Mouse (Mus musculus) right cerebral cortex, postnatal 25 days (tissue): ENCODE measurements at regions not wholly inside any gene's neighbourhood (a gene's known extent, or its start where the extent isn't known, plus 50 kb on each side); places are given as distances from the start of the nearest gene placed in this dataset.
A peak's percentile ranks its signal among the peaks of the same experiment; 100 is the strongest.

ENCODE experiments used
- DNase-seq: peaks from one replicate; pipeline ENCODE4 v3.0.0; 2022

DNA sequence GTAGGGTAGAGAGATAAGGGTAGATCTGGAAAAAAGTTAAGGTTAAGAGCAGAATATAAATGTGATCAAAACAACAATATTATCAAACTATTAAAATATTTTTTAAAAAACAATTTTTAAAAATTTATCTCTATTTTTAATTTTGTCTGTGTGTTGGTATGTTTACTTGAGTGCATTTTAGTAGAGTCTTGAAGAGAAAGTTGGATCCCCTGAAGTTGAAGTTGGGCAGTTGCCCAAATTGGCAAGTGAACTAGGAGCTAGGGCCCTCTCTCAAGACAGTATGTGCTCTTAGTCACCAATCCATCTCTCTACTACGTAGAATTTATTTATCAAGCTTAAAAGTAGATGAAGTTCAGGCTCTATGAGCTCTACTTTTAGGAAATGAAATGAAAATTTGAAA, 59.9 kb downstream of the Adamts1 start:
- DNase-seq = no peak

DNA sequence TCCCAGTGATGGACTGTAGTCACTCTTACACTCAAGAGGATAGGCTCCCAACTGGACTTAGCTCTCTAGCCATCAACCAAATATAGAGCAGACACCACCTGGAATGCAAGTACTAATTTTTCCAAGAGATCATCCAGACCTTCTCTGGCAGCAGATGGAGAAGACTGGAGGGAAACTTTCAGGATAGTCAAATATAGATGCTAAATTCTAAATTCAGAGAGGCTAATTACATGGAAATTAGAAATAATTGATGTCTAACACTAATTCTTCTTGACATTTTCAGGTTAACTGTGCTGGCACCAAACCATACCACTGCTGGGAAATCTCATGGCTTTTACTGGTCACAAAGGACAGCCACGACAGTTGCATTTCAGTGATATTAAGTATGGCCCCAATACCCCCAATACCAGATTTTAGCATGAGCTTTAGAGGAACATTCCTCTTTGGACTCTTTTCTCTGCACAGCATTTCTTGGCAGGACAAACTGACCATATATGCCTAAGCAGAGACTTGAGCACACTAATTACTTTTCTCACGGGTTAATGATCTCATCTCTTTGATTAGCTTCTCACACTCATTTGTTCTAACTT, 64.2 kb downstream of the Adamts1 start:
- DNase-seq = no peak

DNA sequence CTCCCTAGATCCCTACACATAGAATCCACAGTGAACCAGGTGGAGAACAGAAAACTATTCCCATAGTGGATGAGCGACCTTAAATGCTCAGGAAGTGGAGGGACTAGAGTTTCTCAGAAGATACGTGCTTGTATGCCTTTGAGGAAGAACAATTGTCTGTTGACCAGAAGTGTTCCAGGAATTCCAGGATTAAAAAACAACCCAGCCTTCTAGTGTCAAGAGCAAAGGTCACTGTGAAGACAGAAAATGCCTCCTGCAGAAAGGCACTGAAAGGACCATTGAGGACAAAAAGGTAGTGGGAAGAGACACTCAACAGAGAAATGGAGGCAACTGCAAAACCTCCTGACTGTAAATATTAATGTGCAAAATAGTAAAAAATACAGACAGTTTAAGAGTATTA, 74.9 kb downstream of the Adamts1 start:
- no peak for DNase-seq

DNA sequence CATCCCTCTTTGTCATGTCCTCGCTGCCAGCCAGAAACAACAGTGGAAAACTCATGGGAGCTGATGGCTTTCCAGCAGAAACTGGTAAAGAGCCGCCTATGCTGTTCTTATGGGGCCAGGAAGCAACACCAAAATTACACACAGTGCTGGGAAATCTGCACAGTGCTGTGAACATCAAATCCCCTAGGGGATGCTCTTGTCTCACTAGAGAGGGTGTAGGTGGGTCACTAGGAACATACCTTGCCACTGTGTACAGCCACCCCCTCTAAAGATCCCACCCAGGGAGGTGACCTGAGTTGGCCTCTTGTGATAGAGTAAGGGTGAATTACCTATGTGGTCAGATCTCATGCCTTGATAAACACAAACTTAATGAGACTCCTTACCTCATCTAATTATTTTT, 80.9 kb downstream of the Adamts1 start:
- no peak for DNase-seq

DNA sequence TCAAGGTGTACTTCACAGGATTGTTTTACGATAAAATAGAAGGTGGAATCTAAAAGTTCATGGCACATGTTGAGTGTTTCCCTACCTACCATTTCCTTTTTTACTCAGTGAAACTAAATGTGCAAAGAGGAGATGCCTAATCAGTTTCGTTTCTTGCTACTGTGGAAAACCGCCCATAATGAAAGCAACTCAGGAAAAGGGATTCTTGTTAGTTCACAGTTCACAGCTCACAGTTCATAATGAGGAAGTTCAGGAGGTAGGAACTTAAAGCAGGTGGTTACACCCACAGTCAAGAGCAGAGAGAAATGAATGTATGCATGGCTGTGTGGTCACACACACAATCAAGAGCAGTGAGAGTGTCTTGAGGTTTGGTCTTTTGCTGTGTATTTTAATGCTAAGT, 90.6 kb downstream of the Adamts1 start:
- DNase-seq = no peak

DNA sequence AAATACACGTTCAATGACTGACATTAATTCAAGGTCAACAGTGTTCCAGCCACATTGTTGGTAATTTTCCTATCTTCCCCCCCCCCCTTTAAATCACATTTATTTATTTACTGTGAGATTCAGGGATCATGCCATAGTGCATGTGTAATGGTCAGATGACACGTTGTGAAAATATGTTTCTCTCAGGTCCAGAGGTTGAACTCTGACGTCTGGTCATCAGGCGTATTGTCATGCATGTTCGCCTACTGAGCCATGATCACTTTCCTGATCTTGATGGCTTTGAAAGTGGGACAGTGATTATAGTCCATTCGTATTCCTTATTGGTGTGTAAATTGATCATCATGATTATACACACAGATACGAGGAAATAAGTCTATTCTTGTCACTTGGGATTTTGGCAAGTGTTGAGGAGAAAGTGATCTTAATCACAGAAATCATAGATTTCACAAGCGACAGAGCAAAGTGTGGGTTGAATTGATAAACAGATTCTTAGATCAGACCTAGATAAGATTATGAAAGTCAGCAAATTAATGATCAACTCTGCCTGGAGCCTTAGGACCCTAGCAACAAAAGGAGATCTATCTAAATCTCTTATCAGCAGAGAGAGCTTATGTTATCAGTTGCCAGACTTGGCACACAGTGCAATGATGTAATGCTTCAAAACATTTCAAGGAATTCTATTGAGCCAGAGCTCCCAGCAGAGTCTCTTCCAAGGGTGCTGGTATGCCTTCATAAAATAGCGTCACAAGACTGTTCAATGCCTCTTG, 98.5 kb downstream of the Adamts1 start:
- DNase-seq = no peak

DNA sequence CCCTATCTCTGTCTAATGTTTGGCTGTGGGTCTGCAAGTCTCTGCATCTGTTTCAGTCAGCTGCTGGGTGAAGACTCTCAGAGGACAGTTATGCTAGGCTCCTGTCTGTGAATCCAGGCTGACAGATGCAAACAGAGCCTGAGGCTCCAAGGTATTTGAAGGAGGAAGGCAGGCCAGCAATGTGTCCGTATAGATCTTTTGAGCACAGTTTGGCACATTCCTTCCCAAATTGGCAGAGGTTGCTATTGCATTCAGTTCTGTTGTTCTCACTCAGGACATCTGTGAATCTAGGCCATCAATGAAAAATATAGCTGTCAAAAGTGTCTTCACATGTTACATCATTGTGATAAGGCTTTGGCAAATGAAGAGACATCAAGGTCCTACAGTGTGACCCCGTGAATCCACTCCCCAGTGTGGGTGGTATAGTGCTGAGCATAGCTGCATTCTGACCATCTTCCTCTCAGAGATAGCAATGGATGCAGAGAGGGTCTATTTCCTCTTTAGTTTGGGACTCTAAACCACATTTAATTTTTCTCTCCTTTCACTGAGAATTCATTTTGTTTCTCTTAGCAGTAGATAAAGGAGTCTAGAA, 99.9 kb downstream of the Adamts1 start:
- DNase-seq = no peak

DNA sequence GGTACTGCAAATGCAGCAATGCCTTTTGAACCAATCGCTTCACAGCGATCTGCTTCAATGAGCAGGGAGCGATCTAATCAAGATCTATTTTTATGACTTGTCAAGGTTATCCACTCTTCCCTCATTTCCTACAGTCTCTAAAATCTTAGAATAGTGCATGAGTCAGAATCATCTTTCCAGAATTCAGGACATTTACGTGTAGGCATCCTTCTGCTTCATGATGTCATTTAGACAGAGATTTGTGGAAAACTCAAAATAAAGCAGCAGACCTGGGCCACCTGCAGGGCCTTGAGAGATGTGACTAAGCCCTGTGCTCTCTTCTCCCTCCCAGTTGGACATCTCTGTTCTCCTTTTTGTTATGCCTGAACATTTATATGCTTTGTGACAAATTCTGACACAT, 103.6 kb downstream of the Adamts1 start:
- peak; percentile 6 for DNase-seq

DNA sequence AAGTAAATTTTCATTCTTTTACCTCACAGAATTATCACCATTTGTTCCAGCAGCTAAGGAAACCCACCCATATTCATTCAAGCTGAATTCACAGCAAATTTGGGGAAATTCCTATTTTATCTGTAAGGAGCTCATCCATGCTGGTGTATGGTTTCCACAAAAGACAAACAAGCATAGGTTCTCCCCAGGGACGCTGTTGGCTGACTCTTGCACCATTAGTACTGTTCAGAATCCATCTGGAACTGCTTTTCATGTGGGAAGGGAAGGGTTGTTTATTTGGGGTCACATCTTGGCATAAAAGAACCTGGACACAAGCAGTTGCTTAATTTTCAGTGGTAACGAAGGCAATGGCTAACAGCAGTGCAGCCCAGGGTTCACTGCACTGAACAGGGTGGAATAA, 120.2 kb downstream of the Adamts1 start:
- no peak for DNase-seq

DNA sequence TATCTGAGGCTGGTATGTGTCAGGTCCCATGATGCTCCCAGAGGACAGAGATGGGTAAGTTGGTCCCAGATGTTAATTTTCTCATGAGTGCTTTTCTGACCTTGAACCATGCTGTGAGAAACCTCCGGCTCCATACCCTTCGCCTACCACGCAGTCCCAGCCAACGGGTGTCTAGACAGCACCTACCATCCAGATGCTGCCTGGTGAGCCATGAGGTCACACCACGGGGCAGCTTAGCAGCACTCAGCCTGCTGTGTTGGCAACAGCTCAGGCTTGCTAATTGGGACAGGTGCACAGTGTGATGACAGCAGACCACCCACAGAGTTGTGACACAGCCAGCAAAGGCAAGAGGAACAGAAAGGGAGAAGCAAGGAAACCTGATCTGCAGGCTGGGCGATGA, 122.6 kb downstream of the Adamts1 start:
- no peak for DNase-seq

DNA sequence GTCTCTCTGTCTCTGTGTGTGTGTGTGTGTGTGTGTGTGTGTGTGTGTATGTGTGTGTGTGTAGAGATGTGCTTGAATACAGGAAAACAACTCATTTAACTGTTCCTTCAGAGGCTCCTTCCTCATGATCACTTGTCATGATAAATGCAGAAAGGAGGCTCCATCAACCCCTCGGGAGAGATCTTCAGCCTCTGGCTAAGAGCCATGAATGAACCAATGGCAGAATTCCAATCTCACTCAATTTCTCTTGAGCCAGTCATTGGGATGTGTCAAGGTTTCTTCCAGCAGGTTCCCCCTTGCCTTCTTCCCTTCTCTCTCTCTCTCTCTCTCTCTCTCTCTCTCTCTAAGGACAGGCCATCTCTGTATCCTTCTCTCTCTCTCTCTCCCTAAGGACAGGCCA, 124.1 kb downstream of the Adamts1 start:
- no peak for DNase-seq

DNA sequence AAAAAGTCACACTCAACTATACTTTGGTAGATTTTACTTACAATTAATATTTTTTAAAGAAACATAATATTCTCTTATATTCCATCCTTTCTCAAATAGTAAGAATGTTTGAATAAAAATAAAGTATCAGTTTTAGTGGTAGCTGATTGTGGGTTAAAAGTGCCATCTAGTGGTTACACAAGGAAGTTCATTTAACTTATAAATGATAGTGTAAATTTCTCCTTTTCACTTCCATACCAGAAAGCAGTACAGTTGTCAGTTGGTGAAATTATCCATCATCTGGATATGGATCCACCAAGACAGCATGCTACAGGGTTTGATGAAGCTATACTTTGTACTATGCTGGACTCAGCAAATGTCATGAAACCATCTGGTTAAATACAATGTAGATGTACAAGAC, 124.7 kb downstream of the Adamts1 start:
- DNase-seq = no peak

DNA sequence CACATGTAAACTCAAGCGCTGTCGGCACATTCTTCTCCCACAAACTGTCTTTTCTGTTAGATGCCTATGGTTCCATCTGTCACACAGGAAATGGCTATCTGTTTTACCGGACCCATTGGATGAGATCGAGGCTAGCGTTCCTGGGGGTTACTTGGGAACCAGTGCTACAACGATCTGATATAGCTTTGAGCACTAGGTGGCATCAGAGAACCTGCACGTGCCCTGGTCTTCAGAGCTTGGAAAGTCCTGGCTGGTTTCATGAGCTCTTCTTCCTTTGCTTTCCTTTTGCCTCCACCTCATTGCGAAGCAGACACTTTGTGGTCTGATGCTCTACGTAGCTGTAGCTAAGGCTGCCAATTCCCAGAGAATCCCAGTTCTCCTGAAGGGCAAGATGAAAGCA, 123.8 kb upstream of the Cyyr1 start:
- peak; percentile 21 for DNase-seq

DNA sequence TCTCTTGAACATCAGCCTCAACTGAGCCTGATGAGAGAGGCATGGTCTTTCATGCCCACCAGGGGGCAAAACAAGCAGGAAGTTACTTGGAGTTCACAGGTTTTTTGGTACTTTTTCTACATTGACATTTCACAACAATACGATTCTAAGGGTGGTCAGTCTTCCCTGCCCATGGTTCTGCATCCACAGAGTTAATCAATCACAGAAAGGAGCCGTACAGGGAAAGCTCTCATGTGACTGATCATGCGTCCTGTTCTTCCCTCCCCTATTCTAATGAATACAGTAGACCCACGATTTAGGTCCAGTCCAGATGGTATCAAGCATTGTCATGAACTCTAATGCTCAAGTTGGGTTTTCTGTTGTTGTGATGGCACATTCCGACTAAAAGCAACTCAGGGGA, 115.6 kb upstream of the Cyyr1 start:
- DNase-seq = no peak

DNA sequence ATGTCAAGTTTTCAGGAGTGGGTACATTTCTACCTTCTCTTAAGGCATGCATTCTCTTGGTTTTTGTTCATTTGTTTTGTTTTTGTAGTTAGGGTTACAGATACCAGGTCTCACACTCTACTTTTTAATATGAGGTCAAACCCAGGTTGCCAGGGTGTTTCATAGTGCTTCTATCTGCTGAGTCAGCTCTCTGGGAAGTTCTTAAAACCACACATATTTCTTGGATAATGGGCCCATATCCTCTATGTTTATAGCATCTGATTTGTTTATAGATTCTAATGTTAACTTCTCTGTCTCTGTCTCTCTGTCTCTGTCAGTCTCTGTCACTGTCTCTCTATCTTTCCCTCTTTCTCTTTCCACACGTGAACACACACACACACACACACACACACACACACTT, 114.6 kb upstream of the Cyyr1 start:
- no peak for DNase-seq

DNA sequence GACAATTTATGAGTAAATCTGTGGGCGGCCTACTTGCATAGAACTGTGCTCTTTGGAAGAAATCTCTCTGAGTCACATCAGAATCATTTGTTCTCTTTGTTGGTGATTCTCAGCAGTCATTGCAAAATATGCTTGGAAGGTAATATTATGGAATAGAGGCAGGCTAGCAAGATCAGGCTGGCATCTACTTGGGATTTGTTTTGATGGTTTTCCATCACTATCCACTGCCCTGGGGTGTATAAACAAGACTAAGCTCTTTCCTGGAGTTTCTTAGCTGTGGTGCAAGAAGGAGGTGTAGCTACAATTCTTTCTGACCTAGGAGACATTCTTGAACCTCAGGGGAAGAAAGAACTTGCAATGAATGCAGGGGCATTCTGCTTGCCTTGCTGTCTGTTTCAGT, 96.3 kb upstream of the Cyyr1 start:
- DNase-seq = no peak

DNA sequence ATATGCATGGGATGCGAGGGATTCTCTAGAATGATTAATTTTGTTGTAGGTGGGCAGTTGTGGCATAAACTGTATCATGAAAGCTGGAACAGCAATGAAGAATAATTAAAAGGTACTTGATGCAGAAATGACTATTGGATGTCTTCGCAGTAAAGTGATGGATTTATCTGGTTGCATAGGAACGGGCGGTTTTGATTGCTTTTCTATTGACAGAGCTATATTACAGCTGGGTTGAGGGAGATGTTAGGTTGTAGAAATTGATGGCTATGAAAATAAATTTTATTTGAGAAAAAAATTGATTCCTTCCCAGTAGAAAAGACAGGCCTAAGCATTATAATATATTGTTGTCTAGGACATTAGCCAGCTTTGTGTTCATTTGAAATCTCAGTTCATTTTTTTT, 87.8 kb upstream of the Cyyr1 start:
- no peak for DNase-seq

DNA sequence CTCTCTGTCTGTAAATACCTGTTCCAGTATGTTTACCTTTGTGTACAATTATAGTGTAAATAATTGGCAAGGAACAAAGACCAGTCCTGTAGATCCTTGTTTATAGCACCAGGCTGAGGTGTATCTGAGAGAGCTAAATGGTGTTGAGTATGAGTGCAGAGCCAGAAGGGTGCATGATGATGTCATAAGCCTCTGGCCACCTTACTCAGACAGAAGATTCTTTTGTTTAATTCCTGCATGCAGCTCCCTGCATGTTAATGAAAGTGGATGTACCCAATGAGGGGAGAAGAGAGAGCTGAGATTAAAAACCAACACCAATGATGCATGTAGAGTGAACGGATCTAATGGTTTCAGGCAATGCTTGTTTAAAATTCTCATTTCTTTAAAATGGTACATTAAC, 83.9 kb upstream of the Cyyr1 start:
- no peak for DNase-seq

DNA sequence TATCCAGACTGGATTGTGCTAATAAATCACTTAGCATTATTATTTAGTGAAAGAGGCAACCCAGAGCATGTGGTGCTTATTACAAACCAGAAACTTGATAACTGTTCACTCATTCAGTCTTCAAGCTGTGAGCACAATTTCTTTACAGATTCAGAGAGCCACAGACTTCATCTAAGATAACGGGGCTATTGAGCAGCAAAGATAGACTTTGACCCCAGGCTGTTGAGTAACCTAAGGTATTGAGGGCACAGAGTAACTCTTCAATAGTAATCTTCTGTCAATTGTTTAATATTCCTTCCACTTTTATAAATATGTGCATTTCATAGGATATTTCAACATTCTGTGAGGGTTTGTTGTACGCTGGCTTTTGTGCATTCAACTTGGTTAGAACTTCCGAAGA, 76.5 kb upstream of the Cyyr1 start:
- DNase-seq = no peak

DNA sequence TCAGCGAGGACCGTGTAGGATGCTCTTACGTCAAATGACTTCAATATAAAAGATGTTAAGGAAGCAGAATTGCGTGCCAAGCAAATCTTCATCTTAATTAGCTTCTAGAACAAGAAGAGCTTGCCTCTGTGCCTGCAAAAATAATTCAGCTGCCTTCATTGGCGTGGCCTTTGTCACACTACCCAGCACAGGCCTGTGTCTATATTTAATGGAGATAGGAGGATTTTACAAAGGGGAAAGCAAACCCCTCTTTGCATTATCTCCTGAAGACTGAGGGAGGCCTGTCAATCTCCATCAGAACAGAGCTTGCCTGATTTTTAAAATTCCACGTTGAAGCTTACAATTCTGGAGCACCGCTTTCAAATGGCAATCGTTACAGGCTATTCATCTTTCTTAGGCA, 71.3 kb upstream of the Cyyr1 start:
- DNase-seq = no peak

DNA sequence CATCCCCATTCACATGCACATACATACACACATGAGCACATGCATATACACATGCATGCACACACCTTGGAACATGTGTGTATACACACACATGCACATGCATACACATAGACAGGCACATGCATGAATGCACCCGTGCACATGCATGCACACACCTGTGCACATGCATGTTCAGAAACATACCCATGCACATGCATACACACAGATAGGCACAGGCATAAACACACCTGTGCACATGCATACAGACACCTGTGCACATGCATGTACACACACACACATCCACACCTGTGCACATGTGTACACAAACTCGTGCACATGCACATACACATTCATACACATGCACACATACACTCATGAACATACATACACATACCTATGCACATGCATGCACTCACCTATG, 50.9 kb upstream of the Cyyr1 start:
- DNase-seq = no peak
